Mouse (Mus musculus) large intestine, adult 2 months (tissue): ENCODE results near the gene Gm42791. TPM values are rescaled to one million over a fixed set of nuclear protein-coding genes. Genes with fewer than 3 reads are reported as not detected.

ENCODE experiments used
- DNase-seq: peaks from one replicate; pipeline ENCODE4 v3.0.0-alpha.2; 2012; ENCODE audit warnings: low read depth, low spot score
- WGBS: fragments of 180-500 bp; shearing (Covaris S2); methylation state at CpG from one replicate; pipeline ENCODE4 v1.1.7; 2018; 5-methylcytosine and 5-hydroxymethylcytosine counted together
- polyA plus RNA-seq: library from polyadenylated mRNA; depleted of rRNA; stranded (reverse); fragments of >200 nt; gene quantifications from 2 replicates; pipeline ENCODE4 v1.2.3, GENCODE M21; 2012; rRNA removed

Gene Gm42791
- polyA plus RNA-seq, 1 experiment = not detected

GRCm38 (mm10) chr5:148854166-148854565 lies 140.8 kb downstream of the Gm42791 start:
- no peak for DNase-seq
- 28% methylated on average over 5 of the region's 5 CpGs for WGBS

- WGBS = 78% methylated on average over 6 of the region's 6 CpGs
- no peak for DNase-seq
Observed at GRCm38 (mm10) chr5:148849516-148849915, 145.4 kb downstream of the Gm42791 start.

GRCm38 (mm10) chr5:148847032-148847431 lies 147.9 kb downstream of the Gm42791 start:
- DNase-seq = no peak
- WGBS = 94% methylated on average over 5 of the region's 5 CpGs

Other genes starting within 250 kb of the Gm42791 start
- gene Katnal1, start 65.8 kb downstream of the Gm42791 start, polyA plus RNA-seq = 0.93 and 1.2 TPM in 2 replicates
- 6.8 and 10.2 TPM in 2 replicates for gene Uspl1, start 189.2 kb upstream of the Gm42791 start, polyA plus RNA-seq
- 30.2 and 35.8 TPM in 2 replicates for gene Hmgb1, start 189.3 kb upstream of the Gm42791 start, polyA plus RNA-seq